Mouse (Mus musculus) testis, postnatal 10 days (tissue): Measurements from ENCODE around the gene Prkce.

Experiments
- DNase-seq: peaks from one replicate; pipeline ENCODE4 v3.0.0; 2021; ENCODE audit warnings: low spot score

Gene Prkce

DNA sequence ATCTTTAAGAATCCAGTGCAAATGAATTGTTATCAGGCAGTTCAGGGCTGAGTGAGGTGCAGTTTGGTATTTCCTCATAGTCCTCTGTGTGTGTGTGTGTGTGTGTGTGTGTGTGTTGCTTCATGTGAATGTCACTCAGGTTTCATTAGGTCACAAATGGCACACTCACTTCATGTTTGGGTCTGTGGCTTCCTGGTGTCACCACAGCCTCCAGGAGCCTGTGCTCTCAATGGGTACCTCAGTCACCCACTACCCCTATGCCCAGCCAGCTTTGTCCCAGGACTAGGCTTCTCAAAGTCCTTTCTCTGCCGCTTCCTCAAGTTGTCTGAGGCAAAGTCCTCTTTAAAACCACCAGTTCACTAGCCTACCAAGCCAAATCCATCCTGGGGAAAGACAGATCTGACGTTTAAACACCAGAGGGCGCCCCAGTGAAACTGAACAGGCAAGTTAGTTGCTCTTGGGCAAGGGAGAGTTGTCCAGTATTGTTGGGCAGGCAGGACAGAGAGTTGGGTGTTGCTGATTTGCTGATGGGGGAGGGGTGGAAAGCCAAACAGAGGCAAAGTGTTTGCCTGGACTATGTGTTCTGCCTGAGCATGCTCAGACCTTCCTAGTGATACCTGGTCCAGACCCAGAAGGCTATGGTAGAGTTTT lies 316.6 kb downstream of the Prkce start:
- DNase-seq = peak; percentile 90

DNA sequence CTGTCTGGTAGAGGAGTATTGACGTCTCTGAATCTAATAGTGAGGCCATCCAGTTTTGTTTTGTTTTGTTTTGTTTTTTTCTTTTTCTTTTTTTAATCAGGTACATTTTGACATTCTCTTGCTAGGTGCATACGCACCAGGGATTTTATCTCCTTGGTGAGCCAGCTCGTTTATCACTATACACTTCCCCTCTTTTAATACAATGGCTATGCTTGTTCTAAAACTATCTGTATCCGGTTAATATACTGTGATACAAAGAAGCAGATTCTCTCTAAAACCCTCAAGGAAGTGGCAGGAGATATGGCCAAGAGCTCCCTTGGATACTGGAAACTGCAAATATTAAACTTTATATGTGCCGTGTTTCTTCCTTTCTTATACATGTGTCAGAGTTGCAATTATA lies 319.1 kb downstream of the Prkce start:
- DNase-seq = no peak

DNA sequence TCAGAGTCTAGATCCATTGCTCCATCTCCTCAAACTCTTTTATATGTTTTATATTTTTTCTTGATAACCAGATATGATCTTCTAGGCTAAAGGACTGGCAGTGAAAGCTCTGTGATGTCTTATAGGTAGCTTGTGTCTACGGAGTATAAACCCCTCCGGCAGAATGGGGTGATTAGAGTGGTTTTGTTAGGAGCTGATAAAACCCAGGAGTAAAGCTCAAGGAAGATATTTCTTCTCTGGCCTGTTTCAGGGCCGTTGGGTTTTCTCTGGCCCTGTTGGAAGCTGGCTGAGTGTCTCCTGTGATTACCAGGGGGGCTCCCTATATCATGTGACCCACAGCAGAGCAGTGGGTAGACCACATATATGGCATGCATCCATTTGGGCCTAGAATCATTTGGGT lies 319.9 kb downstream of the Prkce start:
- DNase-seq = no peak

DNA sequence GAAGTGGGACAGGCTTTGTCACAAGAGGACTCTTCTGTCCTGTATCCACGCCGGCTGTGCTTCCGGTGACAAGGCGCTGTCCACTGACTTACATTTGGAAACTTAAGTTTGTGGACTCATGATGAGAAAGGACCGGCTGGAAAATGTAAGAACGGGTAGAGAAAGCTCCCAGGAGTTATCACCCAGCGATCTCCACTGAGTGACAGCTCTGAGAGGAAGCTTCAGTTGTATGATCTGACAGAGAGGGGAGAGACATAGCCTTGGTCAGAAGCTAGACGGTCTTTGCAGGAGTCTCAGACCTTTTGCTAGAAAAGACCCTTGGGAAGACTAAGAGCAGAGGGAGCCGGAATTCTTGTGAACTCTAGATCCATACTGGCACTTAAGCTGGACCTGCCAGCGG lies 322.2 kb downstream of the Prkce start:
- no peak for DNase-seq

DNA sequence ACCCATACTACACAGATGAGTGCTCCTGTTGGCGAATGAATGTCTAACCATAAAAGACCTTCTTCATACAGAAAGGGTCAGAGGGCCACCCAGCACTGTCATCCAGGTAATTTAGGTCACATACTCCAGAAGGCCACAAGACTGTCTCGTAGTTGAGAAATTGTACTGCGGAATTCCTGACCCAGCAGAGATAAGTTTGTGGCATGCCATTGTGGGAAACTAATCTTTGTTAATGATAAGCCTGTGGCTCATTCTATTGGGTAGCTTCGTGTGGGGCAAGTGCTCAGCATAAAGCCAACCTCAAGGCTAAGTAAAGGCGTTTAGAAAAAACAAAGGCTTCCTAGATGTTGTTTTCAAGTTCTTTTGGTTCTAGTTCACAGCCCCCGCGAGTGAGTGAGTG lies 324.8 kb downstream of the Prkce start:
- DNase-seq = no peak

DNA sequence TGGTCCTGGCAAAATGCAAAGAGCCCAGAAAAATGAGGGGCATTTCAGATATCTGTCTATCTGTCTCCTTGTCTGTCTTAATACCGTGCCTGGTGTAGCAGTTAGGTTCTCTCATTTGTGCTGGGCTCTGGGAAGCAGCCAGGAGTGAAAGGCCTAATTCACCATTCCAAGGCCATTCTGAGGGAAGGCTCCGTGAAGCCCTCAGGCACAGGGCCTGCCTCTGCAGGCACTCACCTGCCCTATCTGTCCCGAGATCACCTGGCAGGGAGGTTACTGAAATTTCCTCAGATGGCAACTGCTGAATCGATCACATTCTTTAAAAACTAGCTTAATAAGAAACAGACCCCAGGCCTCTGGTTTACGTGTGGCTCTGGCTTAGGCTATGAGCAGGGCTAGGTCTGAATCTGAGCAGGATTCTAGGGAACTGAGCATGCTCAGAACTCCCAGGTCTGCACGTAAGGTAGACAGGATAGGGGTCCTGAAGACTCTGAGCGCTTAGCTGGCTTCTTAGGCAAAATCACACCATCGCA lies 326.4 kb downstream of the Prkce start:
- DNase-seq = no peak

DNA sequence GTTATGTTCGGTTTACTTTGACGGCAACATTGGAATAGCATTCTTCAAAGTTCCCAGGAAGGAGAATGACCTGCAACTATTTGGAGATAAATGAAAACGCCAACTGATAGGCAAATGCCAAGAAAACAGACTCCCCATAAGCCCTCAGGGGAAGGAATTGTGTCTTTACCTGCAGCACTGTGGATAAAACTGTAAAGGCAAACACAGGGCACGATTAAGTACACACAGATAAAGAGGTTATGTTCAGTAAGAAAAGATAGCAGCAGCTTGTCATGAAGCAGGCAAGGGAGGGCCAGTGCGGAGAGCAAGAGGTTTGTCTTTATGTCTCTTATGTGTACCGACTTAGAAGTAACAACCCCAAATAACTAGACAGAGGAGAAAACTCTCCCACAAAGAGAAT lies 326.9 kb downstream of the Prkce start:
- no peak for DNase-seq

DNA sequence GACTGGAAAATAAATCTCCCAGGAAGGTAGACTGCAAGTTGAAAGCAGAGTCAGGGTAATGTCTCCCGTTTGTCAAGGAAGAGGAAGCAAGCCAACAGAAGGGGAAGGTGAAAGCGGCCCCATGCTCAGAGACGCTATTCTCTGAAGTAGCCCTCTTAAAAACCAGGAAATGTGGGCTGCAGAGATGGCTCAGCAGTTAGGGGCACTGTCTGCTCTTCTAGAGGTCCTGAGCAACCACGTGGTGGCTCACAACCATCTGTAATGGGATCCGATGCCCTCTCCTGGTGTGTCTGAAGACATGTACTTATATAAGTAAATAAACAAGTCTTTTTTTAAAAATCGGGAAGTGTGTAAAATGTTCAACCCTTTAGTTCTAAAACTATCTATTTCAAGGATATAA lies 327.3 kb downstream of the Prkce start:
- DNase-seq = no peak

DNA sequence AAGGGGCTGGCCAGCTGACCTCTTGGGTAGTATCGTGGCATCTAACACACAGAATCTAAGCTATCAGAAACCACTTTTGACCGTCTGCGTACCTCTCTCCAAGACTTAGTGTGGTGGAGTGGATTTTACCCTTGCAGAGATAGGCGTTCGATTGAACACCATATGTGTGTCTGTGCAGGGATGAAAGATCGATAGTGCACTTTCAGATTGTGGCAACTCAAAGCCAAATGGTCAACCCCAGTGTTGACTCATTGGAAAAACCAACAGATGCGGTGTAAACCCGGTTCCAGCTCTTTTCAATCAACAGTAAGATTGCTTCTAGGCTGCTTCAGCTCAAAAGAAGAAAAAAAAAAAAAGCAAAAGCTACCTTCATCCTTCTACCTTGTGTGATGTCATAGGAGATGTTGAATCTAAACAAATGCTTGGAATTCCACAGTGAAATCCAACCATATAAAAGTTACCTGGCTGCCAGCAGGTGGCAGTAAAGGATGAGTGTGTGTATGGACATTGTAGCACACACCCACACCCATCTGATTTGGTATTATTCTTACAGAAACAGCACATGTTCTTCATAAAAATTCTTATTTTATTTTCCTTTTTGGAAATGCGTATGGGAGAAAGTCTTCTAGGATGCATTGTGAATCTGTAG lies 328.7 kb downstream of the Prkce start:
- peak; percentile 69 for DNase-seq

DNA sequence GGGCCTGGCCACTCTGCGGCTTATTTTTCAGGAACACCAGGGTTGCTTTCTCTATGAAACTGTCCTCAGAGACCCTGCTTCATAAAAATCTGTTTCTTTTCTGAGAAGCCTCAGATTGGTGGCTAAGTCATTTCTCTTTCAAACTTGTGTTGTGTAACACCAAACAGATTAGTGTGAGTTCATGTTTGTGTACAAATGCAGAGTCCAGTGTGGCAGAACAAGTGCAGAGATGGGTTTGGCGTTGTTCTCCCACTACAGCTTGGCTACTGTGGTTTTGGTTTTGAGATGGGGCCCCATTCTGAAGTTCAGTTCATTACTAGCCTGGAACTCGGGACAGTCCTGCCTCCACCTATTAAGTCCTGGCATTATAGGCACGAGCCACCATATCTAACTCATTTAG lies 329.7 kb downstream of the Prkce start:
- DNase-seq = no peak

DNA sequence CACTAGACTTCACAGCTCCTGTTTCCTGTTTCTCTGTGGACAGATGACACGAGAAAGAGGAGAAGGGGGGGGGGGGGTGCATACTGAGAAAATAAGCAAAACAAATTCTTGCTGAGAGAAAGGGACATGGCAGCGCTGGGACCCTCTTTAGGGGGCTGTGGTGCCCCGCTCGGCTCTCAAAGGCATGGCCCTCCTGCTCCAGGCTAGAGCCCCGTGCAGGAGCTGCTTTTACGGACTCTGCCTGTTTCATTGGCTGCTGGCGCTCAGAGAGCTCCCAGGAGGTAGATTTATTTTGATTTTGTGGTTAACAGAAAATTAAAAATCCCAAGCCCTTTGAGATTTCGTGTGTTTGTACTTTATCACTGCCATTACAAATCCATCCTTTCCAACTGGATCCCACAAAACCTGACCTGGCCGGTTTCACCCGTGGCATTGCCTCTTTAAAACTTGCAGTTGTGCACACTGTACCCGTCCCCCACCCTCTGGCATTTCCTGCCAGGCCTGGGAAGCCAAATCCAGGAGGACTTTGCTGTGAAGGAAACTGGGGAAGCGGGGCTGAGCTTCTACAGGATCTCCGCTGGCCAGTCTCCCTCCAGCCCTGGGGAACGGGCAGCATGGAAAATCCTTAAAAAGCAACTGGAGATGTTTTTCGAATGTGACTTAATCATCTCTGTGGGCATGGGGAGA lies 331.9 kb downstream of the Prkce start:
- DNase-seq = no peak

DNA sequence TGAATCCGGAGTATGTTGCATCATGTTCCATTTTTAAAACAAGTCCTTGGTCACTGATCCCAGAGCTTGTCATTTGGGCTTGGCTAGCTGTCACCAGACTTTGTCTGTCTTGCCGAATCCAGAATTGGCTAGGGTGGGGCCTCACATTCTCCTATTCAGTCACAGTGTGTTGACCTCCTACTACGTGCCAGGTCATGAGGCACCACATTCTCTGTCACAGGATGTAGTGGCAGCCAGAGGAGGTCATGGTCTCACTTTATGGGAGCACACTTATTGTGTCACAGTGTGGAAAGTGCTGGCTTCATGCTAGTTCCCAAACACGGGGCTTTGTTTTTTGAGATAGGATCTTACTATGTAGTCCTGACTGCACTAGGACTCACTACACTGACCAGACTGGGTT lies 333.8 kb downstream of the Prkce start:
- DNase-seq = no peak

DNA sequence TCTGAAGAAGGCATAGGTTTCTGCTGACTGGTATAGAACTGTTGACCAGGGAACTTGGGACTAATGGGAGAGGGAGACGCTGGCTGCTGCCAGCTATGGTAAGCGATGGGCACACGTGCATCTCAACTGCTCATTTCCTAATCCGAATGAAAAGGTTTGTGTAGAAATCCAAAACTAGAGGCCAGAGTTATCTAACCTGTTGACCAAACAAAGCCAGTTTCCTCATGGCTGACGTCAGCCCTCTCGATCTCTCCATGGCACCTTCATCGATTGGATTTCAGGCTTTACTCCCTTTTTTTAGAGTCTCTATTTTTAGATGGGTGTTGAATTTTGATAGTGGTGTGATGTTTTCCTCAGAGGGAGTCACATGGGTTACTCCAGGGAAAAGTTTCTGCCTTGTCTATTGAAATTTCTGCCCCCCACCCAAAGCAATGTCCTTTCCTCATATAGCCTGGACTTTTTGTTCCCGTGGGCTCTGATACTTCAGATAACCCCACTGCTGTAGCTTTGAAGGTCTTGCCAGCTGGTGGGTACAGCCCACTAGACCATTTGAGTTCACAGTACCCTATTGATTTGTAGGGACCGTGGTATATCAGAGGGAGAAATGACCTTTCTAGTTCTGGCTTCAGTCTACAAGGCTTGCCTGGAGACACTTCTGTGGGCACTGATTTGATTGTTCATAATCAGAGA lies 335.8 kb downstream of the Prkce start:
- no peak for DNase-seq

DNA sequence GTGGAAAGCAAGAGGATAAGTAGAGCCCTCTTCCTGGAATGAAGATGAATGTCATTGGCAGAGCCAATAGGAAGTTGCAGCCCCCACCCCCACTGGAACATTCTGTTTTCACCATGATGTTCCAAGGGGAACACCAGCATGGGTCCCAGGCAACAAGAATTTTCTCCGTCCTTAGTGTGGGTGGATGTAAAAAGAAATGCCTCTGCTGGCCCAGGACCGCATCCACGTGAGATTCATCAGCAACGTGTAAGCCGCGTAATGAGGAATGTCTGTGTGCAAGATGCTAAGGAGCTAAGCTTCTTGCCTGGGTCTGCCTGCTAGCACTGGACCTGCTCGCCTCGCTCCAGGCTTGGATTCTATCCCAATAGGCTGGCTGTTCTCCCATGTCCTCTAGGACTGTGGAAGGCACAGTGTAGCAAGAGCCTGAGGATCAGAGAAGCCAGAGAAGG lies 337.6 kb downstream of the Prkce start, which contains the start of gene Gm10309:
Gene Gm10309, minus strand, starts transcription at position 50 of the 449 bp plus-strand sequence.
- peak; percentile 61 for DNase-seq

DNA sequence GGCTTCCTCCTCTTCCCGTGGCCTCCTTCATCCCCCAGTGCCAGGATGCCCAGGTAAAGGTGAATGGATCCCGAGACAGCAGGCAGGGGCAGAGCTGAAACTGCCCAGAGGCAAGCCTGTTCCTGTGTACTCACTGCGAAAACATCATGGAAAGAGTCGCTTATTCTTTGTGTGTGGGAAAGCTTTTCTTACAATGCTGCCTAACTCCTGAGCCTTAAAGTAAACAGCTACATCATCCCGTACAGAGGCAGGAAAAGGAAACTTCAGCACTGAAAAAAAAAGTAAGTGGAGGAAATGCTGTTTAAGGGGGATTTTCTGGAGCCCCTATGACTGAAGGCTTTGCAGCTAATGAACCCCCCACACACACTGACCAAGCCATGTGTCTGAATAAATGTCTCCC lies 339.3 kb downstream of the Prkce start:
- DNase-seq = no peak

DNA sequence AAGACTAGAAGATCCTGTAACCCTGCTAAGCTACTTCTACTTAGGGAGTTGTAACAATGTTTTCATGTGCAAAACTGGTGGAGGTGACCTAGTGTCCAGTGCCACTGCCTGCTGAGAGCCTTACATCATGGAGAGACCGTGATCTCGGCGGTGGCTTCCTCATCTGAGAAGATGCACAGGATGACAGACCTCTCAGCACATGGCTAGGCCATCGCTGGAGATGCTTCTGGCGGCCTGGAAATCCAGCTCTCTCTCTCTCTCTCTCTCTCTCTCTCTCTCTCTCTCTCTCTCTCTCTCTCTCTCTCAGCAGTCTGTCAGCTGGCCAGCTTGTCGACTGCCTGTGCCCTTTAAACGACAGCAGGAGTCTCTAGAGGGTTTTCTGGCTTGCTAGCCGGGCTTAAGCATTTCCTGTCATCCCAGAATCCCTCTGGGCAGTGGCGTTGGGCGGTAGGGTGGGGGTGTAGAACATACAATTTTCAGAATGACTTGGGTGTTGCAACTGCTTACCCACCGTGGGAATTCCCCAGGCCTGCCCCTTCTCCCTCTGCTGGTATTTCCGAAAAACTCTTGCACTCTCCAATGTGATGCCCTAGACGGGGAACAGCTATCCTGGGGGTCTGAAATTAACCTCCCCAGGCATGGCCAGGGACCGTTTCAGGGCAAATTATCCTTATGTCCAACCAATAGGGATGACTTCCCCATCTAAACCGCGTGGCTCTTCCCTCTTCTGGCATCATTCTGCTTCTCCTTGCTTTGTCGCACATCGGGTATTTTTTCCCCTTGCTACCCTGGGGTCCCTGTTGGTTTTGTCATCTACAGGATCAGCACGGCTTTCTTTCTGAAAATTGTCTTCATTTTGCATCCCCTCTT lies 340.0 kb downstream of the Prkce start:
- DNase-seq = no peak

DNA sequence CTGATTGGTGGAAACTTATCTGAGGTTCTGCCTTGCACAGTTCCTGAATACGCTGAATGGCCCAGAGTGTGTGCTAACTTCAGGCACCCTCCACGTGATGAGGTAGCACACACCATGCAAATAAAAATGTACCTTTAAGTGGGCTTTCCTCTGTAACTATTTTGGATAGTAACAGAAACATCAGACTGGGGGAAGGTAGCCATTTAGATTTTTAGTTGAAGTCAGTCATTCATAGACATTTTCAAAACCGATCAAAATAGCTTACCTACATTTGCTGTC lies 340.6 kb downstream of the Prkce start:
- no peak for DNase-seq

DNA sequence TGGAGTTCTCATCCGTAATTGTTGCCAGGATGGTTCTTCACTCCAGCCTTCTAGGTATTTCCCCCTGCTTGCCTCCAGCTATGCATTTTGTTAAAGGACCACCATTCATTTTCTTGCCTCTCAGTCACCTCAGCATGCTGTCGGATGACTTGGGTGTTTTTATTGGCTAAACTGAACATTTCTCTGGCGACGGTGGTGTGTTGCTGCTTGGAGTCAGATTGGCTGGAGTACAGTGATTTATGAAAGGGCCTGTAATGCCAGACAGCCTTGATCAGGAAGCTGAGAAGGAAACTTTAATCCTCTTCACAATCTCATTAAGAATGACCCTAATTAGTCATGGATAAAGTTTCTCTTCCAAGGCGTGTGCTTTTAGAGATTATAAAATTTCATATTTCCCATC lies 342.3 kb downstream of the Prkce start:
- DNase-seq = no peak

DNA sequence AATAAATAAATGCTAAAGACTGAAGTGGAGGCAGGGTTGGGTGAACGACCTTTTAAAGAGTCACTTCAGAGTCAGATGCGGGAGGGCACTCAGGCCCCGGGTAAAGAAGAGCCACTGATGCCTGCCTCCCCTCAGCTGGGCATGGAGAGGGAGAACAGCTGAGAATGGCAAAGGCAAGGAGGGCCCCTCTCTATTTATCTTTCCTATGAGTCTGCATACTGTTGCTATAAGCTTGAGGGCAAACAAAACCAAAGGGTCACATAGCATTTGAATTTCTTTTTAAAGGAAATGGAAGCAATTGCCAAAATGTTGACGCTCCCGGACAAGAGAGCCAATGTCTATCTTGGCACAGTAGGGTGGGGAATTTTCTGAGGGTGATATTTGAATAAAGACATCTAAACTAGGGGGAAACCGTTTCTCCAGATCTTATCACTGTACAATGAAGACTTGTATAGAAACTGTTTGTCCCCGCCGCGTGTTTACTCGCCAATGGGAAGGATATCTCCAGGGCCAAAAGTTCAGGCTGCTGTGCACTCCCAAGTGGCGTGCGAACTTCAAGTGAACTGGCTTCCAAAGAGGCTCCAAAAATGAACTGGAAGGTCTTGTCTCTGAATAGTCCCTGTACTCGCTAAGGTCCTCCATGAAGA lies 347.5 kb downstream of the Prkce start:
- DNase-seq = no peak

DNA sequence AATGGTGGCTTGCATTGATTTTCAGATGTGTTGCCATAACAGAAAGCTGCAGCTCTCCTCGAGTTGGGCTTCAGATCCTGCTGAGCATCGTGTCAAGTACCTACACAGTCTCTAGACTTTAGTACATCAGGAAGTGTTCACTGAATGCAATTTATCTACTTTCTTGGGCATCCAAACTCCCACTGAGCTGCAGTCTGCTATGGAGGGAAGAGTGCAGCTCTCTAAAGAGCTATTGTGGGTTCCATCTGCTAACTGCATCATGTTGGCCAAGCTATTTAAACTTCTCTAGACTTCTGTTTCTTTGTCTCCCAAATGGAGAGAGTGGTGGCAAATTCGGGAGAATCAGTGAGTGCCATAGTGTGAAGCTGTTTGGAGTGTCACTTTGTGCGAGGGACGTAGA lies 349.0 kb downstream of the Prkce start:
- no peak for DNase-seq

DNA sequence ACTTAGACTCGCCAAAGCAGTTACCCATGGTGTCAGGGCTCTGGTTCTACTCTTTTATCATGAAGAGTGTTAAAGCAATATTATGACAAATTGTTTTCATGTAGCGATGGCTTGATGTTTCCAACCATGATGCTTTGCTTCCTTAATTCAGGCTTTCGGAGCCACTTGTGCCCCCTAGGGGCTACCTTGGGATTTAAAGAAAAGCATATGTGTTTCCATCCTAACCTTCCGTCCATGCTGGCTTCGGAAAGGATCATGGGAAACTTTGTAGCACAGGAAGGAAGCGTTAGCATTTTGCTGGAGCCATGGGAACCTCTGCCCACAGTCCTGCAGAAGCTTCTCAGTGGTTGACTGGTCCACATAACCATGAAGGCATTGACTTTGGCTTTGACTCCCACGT lies 351.0 kb downstream of the Prkce start:
- no peak for DNase-seq
